Mouse (Mus musculus) embryonic facial prominence, embryonic 13.5 days (tissue): ENCODE results near the gene Sec16a. TPM values are rescaled to one million over a fixed set of nuclear protein-coding genes. Genes with fewer than 3 reads are reported as not detected.

Source experiments
- ATAC-seq: fragments of 200-750 bp; cut with Nextera tagmentation; 2 replicates; pipeline ENCODE4 v1.8.0; 2017; ENCODE audit warnings: low read depth; ENCODE audit not compliant: insufficient number of reproducible peaks, insufficient read depth, low FRiP score, low TSS enrichment
- H3K27ac ChIP-seq: fragments of 300-500 bp; sonication (generic); 2 replicates; pipeline ENCODE4 v1.5.1; 2015; ENCODE audit warnings: moderate library complexity, mild to moderate bottlenecking, inconsistent platforms
- H3K27me3 ChIP-seq: fragments of 300-500 bp; sonication (generic); 2 replicates; pipeline ENCODE4 v1.6.1; 2015; ENCODE audit warnings: mild to moderate bottlenecking, inconsistent platforms
- H3K36me3 ChIP-seq: fragments of 300-500 bp; sonication (generic); 2 replicates; pipeline ENCODE4 v1.6.1; 2015; ENCODE audit warnings: mild to moderate bottlenecking, inconsistent platforms
- H3K4me1 ChIP-seq: fragments of 300-500 bp; sonication (generic); 2 replicates; pipeline ENCODE4 v1.6.1; 2015; ENCODE audit warnings: inconsistent platforms
- H3K4me2 ChIP-seq: fragments of 300-500 bp; sonication (generic); 2 replicates; pipeline ENCODE4 v1.6.1; 2015; ENCODE audit warnings: moderate library complexity, mild to moderate bottlenecking, inconsistent platforms
- H3K4me3 ChIP-seq: fragments of 300-500 bp; sonication (generic); 2 replicates; pipeline ENCODE4 v1.5.1; 2015; ENCODE audit warnings: mild to moderate bottlenecking, inconsistent platforms
- H3K9ac ChIP-seq: fragments of 300-500 bp; sonication (generic); 2 replicates; pipeline ENCODE4 v1.6.1; 2015; ENCODE audit warnings: mild to moderate bottlenecking, inconsistent platforms
- H3K9me3 ChIP-seq: fragments of 300-500 bp; sonication (generic); 2 replicates; pipeline ENCODE4 v1.6.1; 2016; ENCODE audit warnings: inconsistent platforms
- WGBS: fragments of 180-500 bp; shearing (Covaris S2); methylation state at CpG from one replicate; pipeline ENCODE4 v1.1.7; 2015; ENCODE audit warnings: mixed read lengths; 5-methylcytosine and 5-hydroxymethylcytosine counted together
- microRNA-seq: library from miRNA; unstranded; fragments of <30 nt; microRNA quantifications from one replicate; pipeline ENCODE4, GENCODE M21; 2016
- polyA plus RNA-seq: library from polyadenylated mRNA; unstranded; fragments of >200 nt; fragmentation: Nextera tagmentation; extraction: Ambion mirVana; gene quantifications from 2 replicates; pipeline ENCODE4 v1.2.1, GENCODE M21; 2015

The Sec16a gene
- polyA plus RNA-seq, 1 experiment from 2014 or later = 22.7 TPM

GRCm38 (mm10) chr2:26380131-26380771, 64.8 kb downstream of the Sec16a start, which contains the start of gene Snapc4:
TSS of gene Snapc4 (minus strand) at chr2:26380653.
- Histone ChIP-seq H3K4me2 (peak within 1 kb of the TSS; percentile 93), H3K27me3 (no peaks in the 10 kb centered on the region), H3K9me3 (no peaks in the 10 kb centered on the region), H3K9ac (peak within 1 kb of the TSS; percentile 89), H3K36me3 (peaks cover 66% of the 10 kb centered on the region), H3K27ac (peak within 1 kb of the TSS; percentile 68), H3K4me3 (peak within 1 kb of the TSS; percentile 92), H3K4me1 (peaks cover 5% of the 10 kb centered on the region)
- ATAC-seq = peak; percentile 88
- 1% methylated on average over 38 of the region's 38 CpGs for WGBS

- H3K4me2 ChIP-seq = no peak overlapping the region
- WGBS = 94% methylated on average over 8 of the region's 8 CpGs
- ATAC-seq = no peak
- no peak overlapping the region for H3K4me3 ChIP-seq
- H3K36me3 ChIP-seq = peaks cover 99% of the 10 kb centered on the region
- no peak overlapping the region for H3K9ac ChIP-seq
- H3K9me3 ChIP-seq = no peaks in the 10 kb centered on the region
- H3K27ac ChIP-seq = no peak overlapping the region
- H3K4me1 ChIP-seq = no peaks in the 10 kb centered on the region
- no peaks in the 10 kb centered on the region for H3K27me3 ChIP-seq
Measured at GRCm38 (mm10) chr2:26372396-26372795, 72.6 kb downstream of the Sec16a start.

GRCm38 (mm10) chr2:26368572-26368971, 76.4 kb downstream of the Sec16a start:
- peaks cover 99% of the 10 kb centered on the region for H3K36me3 ChIP-seq
- no peak for ATAC-seq

GRCm38 (mm10) chr2:26367911-26368310, 77.1 kb downstream of the Sec16a start:
- 94% methylated on average over 6 of the region's 6 CpGs for WGBS
- ATAC-seq = no peak
- Histone ChIP-seq H3K36me3 (peaks cover 99% of the 10 kb centered on the region), H3K4me3 (no peak overlapping the region), H3K4me1 (no peaks in the 10 kb centered on the region), H3K9me3 (no peaks in the 10 kb centered on the region), H3K27ac (no peak overlapping the region), H3K4me2 (no peak overlapping the region), H3K9ac (no peak overlapping the region), H3K27me3 (no peaks in the 10 kb centered on the region)

More at GRCm38 (mm10) chr2:26368572-26368971, 76.4 kb downstream of the Sec16a start:
- Histone ChIP-seq H3K9me3 (no peaks in the 10 kb centered on the region), H3K27me3 (no peaks in the 10 kb centered on the region), H3K27ac (no peak overlapping the region), H3K4me3 (no peak overlapping the region), H3K4me2 (no peak overlapping the region), H3K9ac (no peak overlapping the region), H3K4me1 (no peaks in the 10 kb centered on the region)
- WGBS = 89% methylated on average over 1 of the region's 1 CpGs

- Histone ChIP-seq H3K36me3 (peaks cover 77% of the 10 kb centered on the region), H3K4me1 (no peaks in the 10 kb centered on the region), H3K9me3 (no peaks in the 10 kb centered on the region), H3K4me2 (no peak overlapping the region), H3K9ac (no peak overlapping the region), H3K4me3 (no peak overlapping the region), H3K27me3 (no peaks in the 10 kb centered on the region), H3K27ac (no peak overlapping the region; the same call in 1 of the 2 replicates)
- ATAC-seq = no peak
- 88% methylated on average over 10 of the region's 10 CpGs for WGBS
Measured at GRCm38 (mm10) chr2:26364738-26365465, 80.1 kb downstream of the Sec16a start.

- Histone ChIP-seq H3K27ac (no peak overlapping the region), H3K4me1 (no peaks in the 10 kb centered on the region), H3K27me3 (no peaks in the 10 kb centered on the region), H3K4me2 (no peak overlapping the region), H3K36me3 (peaks cover 63% of the 10 kb centered on the region), H3K9me3 (no peaks in the 10 kb centered on the region), H3K9ac (no peak overlapping the region), H3K4me3 (no peak overlapping the region)
- 86% methylated on average over 5 of the region's 5 CpGs for WGBS
- ATAC-seq = no peak
Measured at GRCm38 (mm10) chr2:26363481-26363880, 81.5 kb downstream of the Sec16a start.

- WGBS = 83% methylated on average over 5 of the region's 5 CpGs
- H3K9ac ChIP-seq = no peak overlapping the region
Measured at GRCm38 (mm10) chr2:26362991-26363390, 82.0 kb downstream of the Sec16a start.

GRCm38 (mm10) chr2:26360772-26361171, 84.2 kb downstream of the Sec16a start, which contains the start of gene Card9:
TSS of gene Card9 (minus strand) at chr2:26360918.
- WGBS = 53% methylated on average over 3 of the region's 3 CpGs
- Histone ChIP-seq H3K36me3 (peaks cover 36% of the 10 kb centered on the region), H3K9ac (no peak within 1 kb of the TSS), H3K27me3 (no peaks in the 10 kb centered on the region), H3K4me3 (no peak within 1 kb of the TSS), H3K4me2 (no peak within 1 kb of the TSS), H3K9me3 (no peaks in the 10 kb centered on the region), H3K4me1 (no peaks in the 10 kb centered on the region), H3K27ac (no peak within 1 kb of the TSS; the same call in 1 of the 2 replicates)
- ATAC-seq = no peak

More at GRCm38 (mm10) chr2:26362991-26363390, 82.0 kb downstream of the Sec16a start:
- no peak overlapping the region for H3K4me2 ChIP-seq
- no peak overlapping the region for H3K4me3 ChIP-seq
- no peaks in the 10 kb centered on the region for H3K9me3 ChIP-seq
- no peaks in the 10 kb centered on the region for H3K27me3 ChIP-seq
- H3K36me3 ChIP-seq = peaks cover 58% of the 10 kb centered on the region
- H3K4me1 ChIP-seq = no peaks in the 10 kb centered on the region
- H3K27ac ChIP-seq = no peak overlapping the region
- ATAC-seq = no peak

GRCm38 (mm10) chr2:26359983-26360382, 85.0 kb downstream of the Sec16a start:
- Histone ChIP-seq H3K4me2 (no peak overlapping the region), H3K36me3 (peaks cover 28% of the 10 kb centered on the region), H3K4me1 (no peaks in the 10 kb centered on the region), H3K9me3 (no peaks in the 10 kb centered on the region), H3K27ac (no peak overlapping the region; the same call in 1 of the 2 replicates), H3K9ac (no peak overlapping the region), H3K27me3 (no peaks in the 10 kb centered on the region), H3K4me3 (no peak overlapping the region)
- WGBS = 87% methylated on average over 6 of the region's 6 CpGs
- no peak for ATAC-seq

Small RNA genes within 50 kb of the gene (microRNA-seq; reads per million reads assigned to microRNA genes)
- gene Mir6996 = not detected

Other genes starting within 250 kb of the Sec16a start
- 0.12 and 0.15 TPM in 2 replicates for gene Lhx3, start 236.9 kb downstream of the Sec16a start, polyA plus RNA-seq
- 14.6 and 18.3 TPM in 2 replicates for gene Qsox2, start 207.7 kb downstream of the Sec16a start, polyA plus RNA-seq
- 0.10 and 0.28 TPM in 2 replicates for gene Ccdc187, start 150.7 kb downstream of the Sec16a start, polyA plus RNA-seq
- gene Gpsm1, start 129.7 kb downstream of the Sec16a start, polyA plus RNA-seq = 54.8 and 57.0 TPM in 2 replicates
- 31.4 and 32.1 TPM in 2 replicates for gene Dnlz, start 93.1 kb downstream of the Sec16a start, polyA plus RNA-seq
- gene Card9, start 84.3 kb downstream of the Sec16a start, polyA plus RNA-seq = 0.81 and 1.3 TPM in 2 replicates
- 33.9 and 38.9 TPM in 2 replicates for gene Snapc4, start 64.6 kb downstream of the Sec16a start, polyA plus RNA-seq
- 142 and 153 TPM in 2 replicates for gene Entr1, start 55.9 kb downstream of the Sec16a start, polyA plus RNA-seq
- gene Pmpca, start 55.9 kb downstream of the Sec16a start, polyA plus RNA-seq = 92.3 and 98.7 TPM in 2 replicates
- gene Inpp5e, start 36.0 kb downstream of the Sec16a start, polyA plus RNA-seq = 24.2 and 24.5 TPM in 2 replicates
- 17.3 and 17.8 TPM in 2 replicates for gene Notch1, start 71.4 kb upstream of the Sec16a start, polyA plus RNA-seq
- 88.5 and 92.7 TPM in 2 replicates for gene Egfl7, start 134.8 kb upstream of the Sec16a start, polyA plus RNA-seq
- not detected in 2 replicates for gene Gm20532, start 141.4 kb upstream of the Sec16a start, polyA plus RNA-seq
- 23.4 and 25.2 TPM in 2 replicates for gene Agpat2, start 159.2 kb upstream of the Sec16a start, polyA plus RNA-seq
- 65.6 and 66.6 TPM in 2 replicates for gene Fam69b, start 183.2 kb upstream of the Sec16a start, polyA plus RNA-seq
- not detected in 2 replicates for gene Lcn4, start 226.1 kb upstream of the Sec16a start, polyA plus RNA-seq